Mouse (Mus musculus) embryonic facial prominence, embryonic 14.5 days (tissue): Measurements from ENCODE around the gene Tmprss12. TPM values are rescaled to one million over a fixed set of nuclear protein-coding genes. Genes with fewer than 3 reads are reported as not detected.
"Not testable (repeated sequence)": the region's sequence is repeated elsewhere in the genome, so short reads cannot be mapped to it uniquely, and the experiment has no call there.

ENCODE experiments used
- ATAC-seq: fragments of 200-750 bp; cut with Nextera tagmentation; 2 replicates; pipeline ENCODE4 v1.8.0; 2017; ENCODE audit warnings: low read depth, moderate number of reproducible peaks, moderate TSS enrichment
- DNase-seq: peaks from one replicate; pipeline ENCODE4 v3.0.0-alpha.2; 2015; ENCODE audit warnings: low spot score
- H3K27ac ChIP-seq: fragments of 300-500 bp; sonication (generic); replicated peaks from 2 replicates; pipeline ENCODE4 v1.5.1; 2014; ENCODE audit warnings: low read depth, mild to moderate bottlenecking, low read length, moderate library complexity
- H3K27me3 ChIP-seq: fragments of 300-500 bp; sonication (generic); replicated peaks from 2 replicates; pipeline ENCODE4 v1.6.1; 2014; ENCODE audit warnings: low read length; ENCODE audit not compliant: control insufficient read depth, insufficient read depth
- H3K36me3 ChIP-seq: fragments of 300-500 bp; sonication (generic); 2 replicates; pipeline ENCODE4 v1.6.1; 2014; ENCODE audit warnings: low read length, mixed read lengths; ENCODE audit not compliant: control insufficient read depth, insufficient read depth
- H3K4me1 ChIP-seq: fragments of 300-500 bp; sonication (generic); 2 replicates; pipeline ENCODE4 v1.6.1; 2014; ENCODE audit warnings: antibody characterized with exemption, low read length; ENCODE audit not compliant: control insufficient read depth, insufficient read depth
- H3K4me2 ChIP-seq: fragments of 300-500 bp; sonication (generic); 2 replicates; pipeline ENCODE4 v1.6.1; 2014; ENCODE audit warnings: low read depth, mild to moderate bottlenecking, low read length, moderate library complexity, mixed read lengths
- H3K4me3 ChIP-seq: fragments of 300-500 bp; sonication (generic); 2 replicates; pipeline ENCODE4 v1.5.1; 2014; ENCODE audit warnings: low read depth, mild to moderate bottlenecking, low read length
- H3K9ac ChIP-seq: fragments of 300-500 bp; sonication (generic); 2 replicates; pipeline ENCODE4 v1.6.1; 2014; ENCODE audit warnings: low read depth, mild to moderate bottlenecking, low read length, moderate library complexity, mixed read lengths
- H3K9me3 ChIP-seq: fragments of 300-500 bp; sonication (generic); 2 replicates; pipeline ENCODE4 v1.6.1; 2016; ENCODE audit warnings: low read length; ENCODE audit not compliant: control insufficient read depth
- WGBS: fragments of 180-500 bp; shearing (Covaris S2); extraction: QIAGEN DNeasy Blood & Tissue Kit; methylation state at CpG from one replicate; pipeline ENCODE4 v1.1.7; 2014; 5-methylcytosine and 5-hydroxymethylcytosine counted together
- polyA plus RNA-seq: library from polyadenylated mRNA; unstranded; fragments of >200 nt; fragmentation: Nextera tagmentation; extraction: Ambion mirVana; gene quantifications from 2 replicates; pipeline ENCODE4 v1.2.1, GENCODE M21; 2014

Gene Tmprss12
- polyA plus RNA-seq, 1 experiment from 2014 or later: not detected

- ATAC-seq: no peak
Observed at GRCm38 (mm10) chr15:100269776-100270175, 10.9 kb upstream of the Tmprss12 start.

DNA sequence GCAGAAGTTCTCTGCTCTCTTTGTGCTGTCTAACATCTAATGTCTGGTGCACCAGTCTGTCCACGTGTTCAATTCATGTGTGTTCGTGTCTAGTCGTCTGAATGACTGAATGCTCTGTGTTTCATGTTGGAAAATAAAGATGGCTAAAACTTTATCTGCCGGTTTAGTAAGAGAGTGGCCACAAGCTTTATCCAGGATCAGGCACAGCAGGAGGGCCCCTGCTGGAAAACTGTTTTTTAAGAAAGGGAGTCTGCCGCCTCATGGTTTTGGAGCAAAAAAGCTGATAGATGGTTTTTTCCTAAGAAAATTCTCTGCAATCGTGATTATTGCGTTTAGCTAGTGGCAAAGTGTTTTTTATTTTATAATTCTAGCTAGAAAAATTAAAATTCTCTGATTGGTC is 10.0 kb upstream of the Tmprss12 start:
- not testable (repeated sequence) for ATAC-seq, H3K9me3 ChIP-seq, H3K27ac ChIP-seq, H3K4me2 ChIP-seq, H3K36me3 ChIP-seq, H3K9ac ChIP-seq, H3K4me1 ChIP-seq, H3K27me3 ChIP-seq, DNase-seq, H3K4me3 ChIP-seq
- WGBS: 26% methylated on average over 7 of the region's 7 CpGs

More at GRCm38 (mm10) chr15:100269776-100270175, 10.9 kb upstream of the Tmprss12 start:
- WGBS: 24% methylated on average over 9 of the region's 9 CpGs
- Histone ChIP-seq H3K27me3 (no peaks in the 10 kb centered on the region), H3K9ac (no peak overlapping the region), H3K9me3 (no peaks in the 10 kb centered on the region), H3K27ac (no peak overlapping the region), H3K4me1 (no peaks in the 10 kb centered on the region), H3K4me2 (no peak overlapping the region), H3K4me3 (no peak overlapping the region), H3K36me3 (no peaks in the 10 kb centered on the region)
- DNase-seq: no peak

- Histone ChIP-seq H3K27ac (no peak overlapping the region), H3K36me3 (no peaks in the 10 kb centered on the region), H3K9ac (no peak overlapping the region), H3K27me3 (no peaks in the 10 kb centered on the region), H3K9me3 (no peaks in the 10 kb centered on the region), H3K4me1 (no peaks in the 10 kb centered on the region), H3K4me3 (no peak overlapping the region), H3K4me2 (no peak overlapping the region)
- 73% methylated on average over 14 of the region's 14 CpGs for whole genome bisulfite sequencing
- ATAC-seq (no peak), DNase-seq (no peak)
Observed at GRCm38 (mm10) chr15:100271411-100271810, 9.2 kb upstream of the Tmprss12 start.

- not testable (repeated sequence) for H3K27ac ChIP-seq, H3K27me3 ChIP-seq, ATAC-seq, H3K9me3 ChIP-seq, H3K4me2 ChIP-seq, H3K4me3 ChIP-seq, H3K36me3 ChIP-seq, H3K4me1 ChIP-seq, H3K9ac ChIP-seq, DNase-seq
- 90% methylated on average over 4 of the region's 4 CpGs for WGBS
Observed at GRCm38 (mm10) chr15:100273791-100274308, 6.8 kb upstream of the Tmprss12 start.

- H3K4me1 ChIP-seq: no peaks in the 10 kb centered on the region
- 85% methylated on average over 7 of the region's 7 CpGs for WGBS
- no peak overlapping the region for H3K9ac ChIP-seq
- no peaks in the 10 kb centered on the region for H3K36me3 ChIP-seq
- ATAC-seq (no peak), DNase-seq (no peak)
- H3K27me3 ChIP-seq: no peaks in the 10 kb centered on the region
- H3K9me3 ChIP-seq: no peaks in the 10 kb centered on the region
- no peak overlapping the region for H3K27ac ChIP-seq
- no peak overlapping the region for H3K4me2 ChIP-seq
- H3K4me3 ChIP-seq: no peak overlapping the region
Observed at GRCm38 (mm10) chr15:100274790-100275559, 5.7 kb upstream of the Tmprss12 start.

- DNase-seq: no peak
- Histone ChIP-seq H3K27me3 (no peaks in the 10 kb centered on the region), H3K4me2 (no peak overlapping the region), H3K9me3 (no peaks in the 10 kb centered on the region), H3K9ac (no peak overlapping the region), H3K27ac (no peak overlapping the region), H3K36me3 (no peaks in the 10 kb centered on the region), H3K4me3 (no peak overlapping the region), H3K4me1 (no peaks in the 10 kb centered on the region)
- no peak for ATAC-seq
- WGBS: 98% methylated on average over 4 of the region's 4 CpGs
Observed at GRCm38 (mm10) chr15:100276403-100276802, 4.2 kb upstream of the Tmprss12 start.

GRCm38 (mm10) chr15:100277586-100277985 is 3.1 kb upstream of the Tmprss12 start:
- no peak for ATAC-seq
- H3K4me1 ChIP-seq: no peaks in the 10 kb centered on the region
- WGBS: 77% methylated on average over 3 of the region's 3 CpGs
- H3K9me3 ChIP-seq: no peaks in the 10 kb centered on the region
- H3K4me2 ChIP-seq: no peak overlapping the region
- no peak overlapping the region for H3K4me3 ChIP-seq
- no peaks in the 10 kb centered on the region for H3K27me3 ChIP-seq
- H3K27ac ChIP-seq: no peak overlapping the region
- H3K36me3 ChIP-seq: no peaks in the 10 kb centered on the region
- no peak overlapping the region for H3K9ac ChIP-seq
- no peak for DNase-seq

- H3K4me2 ChIP-seq: no peak overlapping the region
- no peak overlapping the region for H3K27ac ChIP-seq
- H3K4me3 ChIP-seq: no peak overlapping the region
- ATAC-seq: no peak
- H3K9ac ChIP-seq: no peak overlapping the region
- DNase-seq: no peak
- no peaks in the 10 kb centered on the region for H3K4me1 ChIP-seq
- no peaks in the 10 kb centered on the region for H3K36me3 ChIP-seq
- no peaks in the 10 kb centered on the region for H3K27me3 ChIP-seq
- no peaks in the 10 kb centered on the region for H3K9me3 ChIP-seq
- WGBS: 91% methylated on average over 6 of the region's 6 CpGs
Observed at GRCm38 (mm10) chr15:100288980-100289379, 8.3 kb downstream of the Tmprss12 start.

DNA sequence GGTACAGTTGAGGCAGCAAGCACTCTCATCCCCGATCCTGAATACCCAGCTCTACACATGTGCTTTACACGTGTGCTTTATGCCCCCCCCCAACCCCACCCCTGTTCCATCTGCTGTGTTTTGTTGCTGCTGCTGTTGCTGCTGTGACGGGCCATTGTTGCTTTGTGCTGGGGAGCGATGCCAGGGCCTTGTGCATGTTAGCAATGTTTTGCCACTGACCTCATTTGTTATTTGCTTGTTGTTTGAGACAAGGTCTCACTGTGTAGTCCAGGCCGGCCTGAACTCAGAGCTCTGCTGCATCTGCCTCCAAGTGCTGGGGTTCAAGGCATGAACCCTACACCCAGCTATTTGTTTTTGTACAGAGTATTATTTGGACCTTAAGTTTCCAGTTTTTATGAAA is 10.2 kb downstream of the Tmprss12 start:
- DNase-seq (no peak), ATAC-seq (no peak)
- Histone ChIP-seq H3K27ac (no peak overlapping the region), H3K4me3 (no peak overlapping the region), H3K9ac (no peak overlapping the region), H3K36me3 (no peaks in the 10 kb centered on the region), H3K9me3 (no peaks in the 10 kb centered on the region), H3K27me3 (no peaks in the 10 kb centered on the region), H3K4me1 (no peaks in the 10 kb centered on the region), H3K4me2 (no peak overlapping the region)
- WGBS: 75% methylated on average over 5 of the region's 5 CpGs
